Mouse (Mus musculus) CD8-positive naive resting alpha-beta T cell, adult 2 months (primary cell): Measurements from ENCODE around the gene Gm30737.
"Not testable (repeated sequence)": the region's sequence is repeated elsewhere in the genome, so short reads cannot be mapped to it uniquely, and the experiment has no call there.

Experiments
- DNase-seq, 2 experiments: peaks; one replicate each; pipeline ENCODE4 v3.0.0; 2022; ENCODE audit warnings: low read depth in 2 of 2, low spot score in 2 of 2

Gene Gm30737

DNA sequence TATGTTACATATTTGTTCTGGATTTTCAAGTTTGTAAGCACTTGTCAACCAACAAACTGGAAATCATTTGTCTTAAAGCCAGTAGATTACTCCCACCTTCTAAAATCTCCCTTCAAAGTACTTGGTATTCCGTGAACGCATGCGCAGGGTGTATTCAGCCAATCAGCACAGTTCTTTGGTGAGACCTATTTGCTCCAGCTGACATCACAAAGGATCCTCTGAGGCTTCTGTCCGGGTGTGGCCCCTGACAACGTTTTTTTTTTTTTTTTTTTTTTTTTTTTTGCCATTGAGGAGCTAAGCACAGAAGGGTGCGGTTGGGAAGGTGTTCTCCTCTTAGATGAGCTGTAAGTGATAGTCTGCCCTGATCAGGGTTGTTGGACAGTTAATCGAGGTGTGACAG, at the start of gene Gm30737:
Gm30737 (plus strand) TSS at position 301 of the 400 bp plus-strand sequence.
- DNase-seq, result not testable (repeated sequence)
